Mouse (Mus musculus) CH12.LX (cell line): ENCODE measurements around the gene Pcsk6. TPM values are rescaled to one million over a fixed set of nuclear protein-coding genes. Genes with fewer than 3 reads are reported as not detected.

Source experiments
- DNase-seq: peaks from one replicate; pipeline ENCODE4 v3.0.0-alpha.2; 2013; ENCODE audit errors: extremely low read depth
- H3K27ac ChIP-seq: 2 replicates; pipeline ENCODE4 v1.5.1; 2012; ENCODE audit warnings: low read depth, mild to moderate bottlenecking, control low read depth, moderate library complexity; ENCODE audit not compliant: insufficient read depth
- H3K27me3 ChIP-seq: replicated peaks from 2 replicates; pipeline ENCODE3; 2012; ENCODE audit warnings: inconsistent platforms
- H3K36me3 ChIP-seq, 2 experiments: replicated peaks in 1 of 2; 2 replicates each; pipeline versions ENCODE3 to v1.6.1; 2012; ENCODE audit warnings: inconsistent platforms in 1 of 2, low read length in 1 of 2, mild to moderate bottlenecking in 1 of 2, mixed read lengths in 1 of 2, moderate library complexity in 1 of 2; ENCODE audit not compliant: control insufficient read depth in 1 of 2, insufficient read depth in 1 of 2
- H3K4me1 ChIP-seq, 2 experiments: 2 replicates each; pipeline ENCODE4 v1.6.1; 2012; ENCODE audit warnings: inconsistent platforms in 1 of 2, moderate library complexity in 1 of 2; ENCODE audit not compliant: insufficient read depth in 2 of 2, control insufficient read depth in 1 of 2
- H3K4me2 ChIP-seq: 2 replicates; pipeline ENCODE4 v1.6.1; 2012; ENCODE audit warnings: low read depth, mild to moderate bottlenecking, control low read depth; ENCODE audit not compliant: poor library complexity, insufficient read depth, severe bottlenecking
- H3K4me3 ChIP-seq, 3 experiments: fragments of 150-350 bp in 1 of 3; sonication (generic) in 1 of 3; replicated peaks in 1 of 3; 2 replicates each; pipeline versions ENCODE3 to v1.5.1; 2011 to 2012; ENCODE audit warnings: low read depth in 2 of 3, low read length in 2 of 3, mild to moderate bottlenecking in 2 of 3, moderate library complexity in 2 of 3, control low read depth in 1 of 3, improper control_type of control experiment in 1 of 3, inconsistent platforms in 1 of 3, mixed read lengths in 1 of 3; ENCODE audit not compliant: poor library complexity in 1 of 3
- H3K79me2 ChIP-seq: replicated peaks from 2 replicates; pipeline ENCODE4 v1.6.1; 2012; ENCODE audit warnings: mild to moderate bottlenecking, moderate library complexity; ENCODE audit not compliant: control insufficient read depth, poor library complexity, insufficient read depth, severe bottlenecking; ENCODE audit errors: extremely low read depth
- H3K9ac ChIP-seq: 2 replicates; pipeline ENCODE4 v1.6.1; 2012; ENCODE audit warnings: low read depth, mild to moderate bottlenecking, control low read depth, moderate library complexity; ENCODE audit not compliant: insufficient read depth
- H3K9me3 ChIP-seq: replicated peaks from 2 replicates; pipeline ENCODE3; 2012; ENCODE audit warnings: low read length, inconsistent platforms, mixed read lengths
- BHLHE40 ChIP-seq: IDR thresholded peaks from 2 replicates; pipeline ENCODE4 v1.6.1; 2011; ENCODE audit warnings: mild to moderate bottlenecking, low read depth, low read length, improper control_type of control experiment
- CHD1 ChIP-seq: IDR thresholded peaks from 2 replicates; pipeline ENCODE4 v1.6.1; 2012; ENCODE audit warnings: low read depth, low read length, improper control_type of control experiment, inconsistent platforms
- CHD2 ChIP-seq: IDR thresholded peaks from 2 replicates; pipeline ENCODE4 v1.6.1; 2011; ENCODE audit warnings: low read length, improper control_type of control experiment
- E2F4 ChIP-seq: IDR thresholded peaks from 2 replicates; pipeline ENCODE4 v1.6.1; 2011; ENCODE audit warnings: low read depth, low read length, improper control_type of control experiment; ENCODE audit not compliant: insufficient replicate concordance
- ELF1 ChIP-seq: IDR thresholded peaks from 2 replicates; pipeline ENCODE4 v1.6.1; 2014; ENCODE audit warnings: low read depth, mild to moderate bottlenecking, inconsistent platforms, low read length, improper control_type of control experiment
- EP300 ChIP-seq: IDR thresholded peaks from 2 replicates; pipeline ENCODE4 v1.6.1; 2011; ENCODE audit warnings: low read length, improper control_type of control experiment
- ETS1 ChIP-seq: conservative IDR thresholded peaks from 2 replicates; pipeline ENCODE4 v1.6.1; 2012; ENCODE audit warnings: low read depth, mild to moderate bottlenecking, inconsistent platforms, low read length, improper control_type of control experiment, moderate library complexity
- GABPA ChIP-seq: IDR thresholded peaks from 2 replicates; pipeline ENCODE4 v1.6.1; 2012; ENCODE audit warnings: low read depth, low read length, improper control_type of control experiment, inconsistent platforms; ENCODE audit not compliant: insufficient replicate concordance
- HCFC1 ChIP-seq: IDR thresholded peaks from 2 replicates; pipeline ENCODE4 v1.6.1; 2012; ENCODE audit warnings: low read depth, mild to moderate bottlenecking, inconsistent platforms, low read length, improper control_type of control experiment
- IRF4 ChIP-seq: IDR thresholded peaks from 2 replicates; pipeline ENCODE4 v1.6.1; 2014; ENCODE audit warnings: low read depth, mild to moderate bottlenecking, inconsistent platforms, low read length, improper control_type of control experiment
- JUN ChIP-seq: IDR thresholded peaks from 2 replicates; pipeline ENCODE4 v1.6.1; 2011; ENCODE audit warnings: low read depth, mild to moderate bottlenecking, low read length, improper control_type of control experiment, moderate library complexity; ENCODE audit not compliant: insufficient read depth
- JUND ChIP-seq: conservative IDR thresholded peaks from 2 replicates; pipeline ENCODE4 v1.6.1; 2011; ENCODE audit warnings: low read depth, low read length, improper control_type of control experiment
- KAT2A ChIP-seq: IDR thresholded peaks from 2 replicates; pipeline ENCODE4 v1.6.1; 2012; ENCODE audit warnings: low read length, improper control_type of control experiment, inconsistent platforms; ENCODE audit not compliant: insufficient replicate concordance
- MAX ChIP-seq: IDR thresholded peaks from 2 replicates; pipeline ENCODE4 v1.6.1; 2011; ENCODE audit warnings: low read length, improper control_type of control experiment
- MAZ ChIP-seq: IDR thresholded peaks from 2 replicates; pipeline ENCODE4 v1.6.1; 2012; ENCODE audit warnings: low read depth, mild to moderate bottlenecking, inconsistent platforms, low read length, improper control_type of control experiment, moderate library complexity
- MYC ChIP-seq: IDR thresholded peaks from 2 replicates; pipeline ENCODE4 v1.6.1; 2011; ENCODE audit warnings: low read depth, mild to moderate bottlenecking, improper control_type of control experiment, low read length
- NELFE ChIP-seq: IDR thresholded peaks from 2 replicates; pipeline ENCODE4 v1.6.1; 2011; ENCODE audit warnings: low read depth, low read length, improper control_type of control experiment
- POLR2A ChIP-seq: IDR thresholded peaks from 2 replicates; pipeline ENCODE4 v1.6.1; 2011; ENCODE audit warnings: low read depth, mild to moderate bottlenecking, improper control_type of control experiment, low read length
- RAD21 ChIP-seq: IDR thresholded peaks from 2 replicates; pipeline ENCODE4 v1.6.1; 2011; ENCODE audit warnings: low read depth, mild to moderate bottlenecking, low read length, improper control_type of control experiment, moderate library complexity
- RCOR1 ChIP-seq: conservative IDR thresholded peaks from 2 replicates; pipeline ENCODE4 v1.6.1; 2012; ENCODE audit warnings: low read depth, mild to moderate bottlenecking, inconsistent platforms, low read length, improper control_type of control experiment
- SIN3A ChIP-seq: IDR thresholded peaks from 2 replicates; pipeline ENCODE4 v1.6.1; 2012; ENCODE audit warnings: low read length, improper control_type of control experiment, inconsistent platforms
- SMC3 ChIP-seq: IDR thresholded peaks from 2 replicates; pipeline ENCODE4 v1.6.1; 2011; ENCODE audit warnings: low read depth, low read length, improper control_type of control experiment
- UBTF ChIP-seq: IDR thresholded peaks from 2 replicates; pipeline ENCODE4 v1.6.1; 2012; ENCODE audit warnings: low read depth, mild to moderate bottlenecking, inconsistent platforms, low read length, improper control_type of control experiment, moderate library complexity
- USF2 ChIP-seq: conservative IDR thresholded peaks from 2 replicates; pipeline ENCODE4 v1.6.1; 2011; ENCODE audit warnings: low read depth, low read length, improper control_type of control experiment
- ZKSCAN1 ChIP-seq: IDR thresholded peaks from 2 replicates; pipeline ENCODE4 v1.6.1; 2012; ENCODE audit warnings: low read depth, inconsistent platforms, low read length, improper control_type of control experiment, borderline replicate concordance
- ZMIZ1 ChIP-seq: IDR thresholded peaks from 2 replicates; pipeline ENCODE4 v1.6.1; 2012; ENCODE audit warnings: low read depth, mild to moderate bottlenecking, inconsistent platforms, low read length, improper control_type of control experiment
- dilution Hi-C: fragments of 300-500 bp; cut with MboI; formaldehyde crosslinking; loops from 2 replicates; pipeline ENCODE4 v1.14.3; 2020; ENCODE audit warnings: low sequenced_read_pairs; ENCODE audit not compliant: extremely low pct_unique_long_range_greater_than_20kb, extremely low pct_ligation_motif_present
- in situ Hi-C: fragments of 300-500 bp; cut with MboI; formaldehyde crosslinking; loops from 3 replicates; pipeline ENCODE4 v1.14.3; 2019; ENCODE audit warnings: low sequenced_read_pairs, low pct_ligation_motif_present, low pct_unique_long_range_greater_than_20kb, mixed read lengths
- polyA plus RNA-seq: library from polyadenylated mRNA; unstranded; fragments of >175 nt; gene quantifications from 2 replicates; pipeline ENCODE4 v1.2.1, GENCODE M21; 2012; ENCODE audit warnings: low read depth; ENCODE audit not compliant: insufficient read length
- total RNA-seq, 2 experiments: library from RNA; depleted of rRNA; stranded (reverse); fragments of 300-350 nt in 1 of 2; fragments of >200 nt in 1 of 2; gene quantifications; 2 replicates each; pipeline ENCODE4 v1.2.3; 2012 to 2014

Gene Pcsk6
- total and polyA plus RNA-seq, 3 experiments: not detected

DNA sequence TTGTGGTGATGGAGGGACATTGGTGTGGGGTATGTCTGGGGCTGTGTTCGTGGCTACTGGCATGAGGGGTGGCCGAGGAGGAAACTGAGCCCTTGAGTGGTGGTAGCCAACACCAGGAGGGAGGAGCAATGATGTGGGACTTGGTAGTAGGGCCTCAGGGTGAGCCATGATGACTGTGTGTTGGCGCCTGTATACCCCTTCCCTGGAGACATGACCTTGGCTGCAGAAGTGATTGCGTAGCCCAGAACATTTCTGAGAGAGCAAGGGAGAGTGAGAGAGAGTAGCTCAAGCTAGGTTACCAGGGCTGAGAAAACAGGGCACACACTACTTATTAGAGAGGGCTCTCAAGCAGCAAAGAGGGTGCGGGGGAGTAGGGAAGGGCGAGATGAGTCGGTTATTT is 30.3 kb downstream of the Pcsk6 start:
- no peaks in the 10 kb centered on the region for H3K36me3 ChIP-seq
- H3K27ac ChIP-seq: no peak overlapping the region
- no peaks in the 10 kb centered on the region for H3K9me3 ChIP-seq
- H3K79me2 ChIP-seq: no peaks in the 10 kb centered on the region
- dilution Hi-C loops (no loop called here), in situ Hi-C loops (no loop called here)
- H3K4me2 ChIP-seq: no peak overlapping the region
- no peak overlapping the region for H3K4me3 ChIP-seq
- H3K27me3 ChIP-seq: peaks cover 65% of the 10 kb centered on the region
- TF ChIP-seq EP300: no peak
- TF ChIP-seq ZMIZ1: no peak
- no peak for TF ChIP-seq SMC3
- no peak for TF ChIP-seq UBTF
- TF ChIP-seq HCFC1: no peak
- no peak for TF ChIP-seq GABPA
- TF ChIP-seq CHD1: no peak
- no peak for TF ChIP-seq BHLHE40
- no peak for TF ChIP-seq KAT2A
- no peak for TF ChIP-seq ELF1
- no peak for TF ChIP-seq ZKSCAN1
- no peak for TF ChIP-seq MAX
- TF ChIP-seq SIN3A: no peak
- H3K9ac ChIP-seq: no peak overlapping the region
- no peak for DNase-seq
- no peaks in the 10 kb centered on the region for H3K4me1 ChIP-seq

DNA sequence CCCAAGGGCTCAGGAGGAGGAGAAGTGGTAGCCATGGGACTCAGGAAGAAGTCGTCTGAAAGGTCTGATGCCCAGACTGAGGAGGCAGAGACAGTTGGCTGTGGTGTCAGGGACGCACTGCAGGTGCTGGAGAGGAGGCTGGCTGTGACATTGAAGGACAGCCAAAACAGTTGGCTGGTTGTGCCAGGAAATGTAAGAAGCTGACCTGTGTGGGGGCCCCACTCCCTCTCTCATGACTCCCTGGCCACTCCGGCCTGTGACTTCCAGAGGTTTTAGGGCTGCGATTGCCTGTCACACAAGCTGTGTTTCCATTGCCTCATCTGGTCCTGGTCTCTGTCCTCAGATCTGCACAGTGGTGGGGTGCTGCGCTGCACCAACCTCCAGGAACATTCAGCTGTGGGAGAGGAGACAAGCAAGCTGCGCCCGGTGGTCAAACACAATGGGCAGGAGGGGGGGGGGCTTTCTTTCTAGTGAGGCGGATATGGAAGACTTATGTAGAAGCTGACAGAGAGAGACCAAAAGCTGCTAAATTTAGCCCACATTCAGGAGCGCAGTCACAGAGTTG is 30.8 kb downstream of the Pcsk6 start:
- Histone ChIP-seq H3K4me3 (no peak overlapping the region), H3K27me3 (peaks cover 65% of the 10 kb centered on the region)
- dilution Hi-C loops: no loop called here

More for the DNA sequence above, 30.8 kb downstream of the Pcsk6 start:
- in situ Hi-C loops: no loop called here
- no peaks in the 10 kb centered on the region for H3K4me1 ChIP-seq
- H3K79me2 ChIP-seq: no peaks in the 10 kb centered on the region
- DNase-seq: no peak
- H3K9me3 ChIP-seq: no peaks in the 10 kb centered on the region
- no peak for TF ChIP-seq MAZ
- TF ChIP-seq RAD21: no peak
- TF ChIP-seq RCOR1: no peak
- TF ChIP-seq KAT2A: no peak
- no peak for TF ChIP-seq ETS1
- no peak for TF ChIP-seq JUN
- no peak for TF ChIP-seq IRF4
- no peak for TF ChIP-seq POLR2A
- no peak for TF ChIP-seq E2F4
- no peak for TF ChIP-seq SMC3
- TF ChIP-seq GABPA: no peak
- no peak for TF ChIP-seq USF2
- no peak for TF ChIP-seq MYC
- TF ChIP-seq ELF1: no peak
- no peak for TF ChIP-seq NELFE
- no peak for TF ChIP-seq ZMIZ1
- TF ChIP-seq HCFC1: no peak
- TF ChIP-seq CHD2: no peak
- TF ChIP-seq JUND: no peak
- TF ChIP-seq, all 38 proteins: peak for 0
- Histone ChIP-seq H3K9ac (no peak overlapping the region), H3K36me3 (no peaks in the 10 kb centered on the region), H3K27ac (no peak overlapping the region), H3K4me2 (no peak overlapping the region)
